ENCODE assay signal across 8 mouse cellular contexts in genomic region chr10:61877787-61878186, GRCm38 (mm10).
DNase-seq lines count a peak whose midpoint lies in the region; ATAC-seq and TF ChIP-seq lines count a peak whose summit lies in the region.

No protein-coding gene starts in this region.

- intact Hi-C loops in heart, postnatal 25 days (cut with DNase I) = loop anchor here (2.0 kb wide), 2 partner anchors 103 to 225 kb away; no protein-coding TSS in a partner anchor

- H3K4me1 ChIP-seq in ES-Bruce4 (ENCODE audit: control insufficient read depth, insufficient read depth, low read length) = no peaks in the 10 kb centered on the region
- H3K4me1 ChIP-seq in forebrain, embryonic 12.5 days = peaks cover 13% of the 10 kb centered on the region

- no peaks in the 10 kb centered on the region for H3K9me3 ChIP-seq in ES-Bruce4 (replicated peaks; ENCODE audit: control insufficient read depth, insufficient read depth, low read length, poor library complexity, severe bottlenecking)
- H3K9me3 ChIP-seq in forebrain, embryonic 12.5 days = no peaks in the 10 kb centered on the region

- TF ChIP-seq POLR2A in ES-Bruce4 (IDR thresholded peaks at IDR 0.05; ENCODE audit: insufficient read depth, low read length) = no peak

- H3K4me2 ChIP-seq in forebrain, embryonic 12.5 days = no peak overlapping the region

- no peak overlapping the region for H3K27ac ChIP-seq in ES-Bruce4 (ENCODE audit: insufficient read depth, low read length)
- no peak overlapping the region for H3K27ac ChIP-seq in forebrain, embryonic 12.5 days

- 8% methylated on average over 6 of the region's 6 CpGs for WGBS in forebrain, embryonic 12.5 days
- 15% methylated on average over 6 of the region's 6 CpGs for WGBS in large intestine, adult 2 months

- no peaks in the 10 kb centered on the region for H3K27me3 ChIP-seq in ES-Bruce4 (ENCODE audit: control insufficient read depth, insufficient read depth, low read length, poor library complexity, severe bottlenecking)
- H3K27me3 ChIP-seq in forebrain, embryonic 12.5 days = peaks cover 11% of the 10 kb centered on the region

- peak; percentile 94 for TF ChIP-seq CTCF in ES-Bruce4 (IDR thresholded peaks at IDR 0.05; ENCODE audit: low read depth, low read length)

- peak; percentile 1 for DNase-seq in c-Kit-negative CD71-positive TER-119-positive erythroid progenitor cells, embryonic 14.5 days (ENCODE audit: low read depth, low spot score)
- peak; percentile 7 for DNase-seq in heart, postnatal 25 days (ENCODE audit: low spot score)
- DNase-seq in large intestine, adult 2 months (ENCODE audit: low read depth, low spot score) = peak; percentile 2
- peak; percentile 10 to 30 for DNase-seq in lung, adult 18-20 months
- peak; percentile 30 for DNase-seq in retina, adult 2 months (ENCODE audit: low read depth, low spot score)
- DNase-seq in thymus, postnatal 4 days = peak; percentile 89

- no peaks in the 10 kb centered on the region for H3K36me3 ChIP-seq in ES-Bruce4 (ENCODE audit: control insufficient read depth, insufficient read depth, low read length, poor library complexity, severe bottlenecking)
- H3K36me3 ChIP-seq in forebrain, embryonic 12.5 days (replicated peaks) = no peaks in the 10 kb centered on the region

- H3K9ac ChIP-seq in ES-Bruce4 (ENCODE audit: low read depth, poor library complexity, severe bottlenecking) = no peak overlapping the region
- no peak overlapping the region for H3K9ac ChIP-seq in forebrain, embryonic 12.5 days

- no peak for TF ChIP-seq EP300 in ES-Bruce4 (IDR thresholded peaks at IDR 0.05; ENCODE audit: insufficient read depth, low read depth, low read length)

- no peak overlapping the region for H3K4me3 ChIP-seq in ES-Bruce4 (ENCODE audit: low read depth, low read length)
- no peak overlapping the region for H3K4me3 ChIP-seq in forebrain, embryonic 12.5 days (replicated peaks)

- peak; percentile 53; the same call in 1 of the 2 replicates for ATAC-seq in forebrain, embryonic 12.5 days (ENCODE audit: low FRiP score)

Comparison
In these comparisons a context has a peak if more than half of its experiments do, and no peak if none do; other contexts are left out.
1. DNase-seq: peak in every context shown above with its lines; median percentile 89 in thymus, postnatal 4 days; 30 in retina, adult 2 months; 20 in lung, adult 18-20 months; 7 in heart, postnatal 25 days; 2 in large intestine, adult 2 months; 1 in c-Kit-negative CD71-positive TER-119-positive erythroid progenitor cells, embryonic 14.5 days.